Mouse (Mus musculus): ENCODE measurements around the gene Gabre.

Gabre gene

DNA sequence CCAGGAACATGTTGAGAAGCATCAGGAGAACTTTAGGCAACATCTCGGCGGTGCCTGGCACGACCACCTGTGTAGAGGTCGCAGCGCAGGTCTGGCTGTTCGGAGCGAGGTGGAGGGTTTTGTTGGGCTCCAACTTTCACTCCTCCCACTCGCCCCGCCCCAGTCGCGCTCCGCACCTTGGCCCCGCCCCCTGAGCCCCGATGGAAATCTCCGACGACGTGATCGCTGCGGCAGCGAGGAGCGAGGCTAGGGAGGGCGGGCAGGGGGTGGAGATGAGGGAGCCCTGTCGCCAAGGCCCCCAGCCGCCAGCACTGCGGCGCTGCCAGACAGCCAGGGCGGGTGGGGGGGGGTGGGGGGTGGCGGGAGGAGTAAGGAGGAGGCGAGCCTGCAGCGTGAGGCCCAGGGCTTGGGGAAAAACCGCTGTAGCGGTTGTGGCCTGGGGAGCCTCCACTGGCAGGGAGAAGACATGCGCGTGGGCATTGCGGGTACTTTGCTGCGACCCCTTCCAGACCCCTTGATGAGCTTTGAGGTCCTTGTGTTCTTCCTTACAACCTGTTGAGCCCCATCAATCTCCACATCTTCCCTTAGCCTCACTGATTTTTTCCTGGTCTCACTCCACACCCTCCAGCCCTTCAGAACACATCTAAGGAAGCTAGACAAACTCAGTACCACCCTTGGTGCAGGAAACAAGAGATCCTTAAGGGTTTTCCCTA, at the start of gene Gabre:
Gene Gabre (minus strand): TSS at position 145 of the 713 bp plus-strand sequence.
- TF ChIP-seq GATA4 (IDR thresholded peaks at IDR 0.05; ENCODE audit: insufficient replicate concordance, low read length) = no peak

DNA sequence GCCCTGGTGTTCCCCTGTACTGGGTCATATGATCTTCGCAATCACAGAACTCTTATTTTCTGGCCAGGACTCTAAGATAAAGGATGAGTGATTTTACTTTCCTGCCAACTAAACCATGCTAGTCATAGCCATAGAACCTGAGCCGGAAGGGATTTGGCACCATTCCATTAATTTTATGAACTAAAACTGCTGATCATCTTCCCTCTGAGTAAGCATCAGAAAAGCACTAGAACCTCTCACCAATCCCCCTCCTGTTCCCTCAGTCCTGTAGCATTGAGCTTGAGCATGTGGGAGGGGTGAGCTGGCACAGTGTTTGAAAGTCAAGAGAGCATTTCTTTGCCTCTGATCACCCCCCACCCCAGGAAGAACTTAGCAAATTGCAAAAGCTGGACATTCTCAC, 23.2 kb upstream of the Gabre start:
- no peak for TF ChIP-seq GATA4 (IDR thresholded peaks at IDR 0.05; ENCODE audit: insufficient replicate concordance, low read length)

DNA sequence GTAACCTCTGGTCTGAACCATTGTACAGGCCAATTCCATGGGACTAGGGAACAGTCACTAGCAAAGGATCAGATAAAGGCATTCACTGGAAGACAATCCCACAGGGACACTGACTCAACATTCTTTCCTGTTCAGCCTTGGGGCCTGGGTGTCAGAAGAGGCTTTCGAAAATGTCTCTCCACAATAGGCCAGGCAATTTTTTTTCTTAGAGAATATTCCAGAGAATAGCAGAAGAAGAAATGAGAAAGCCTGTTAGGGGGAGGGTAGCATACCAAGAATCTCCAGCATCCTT, 715 bp upstream of the Gabre start:
- no peak for TF ChIP-seq GATA4 (IDR thresholded peaks at IDR 0.05; ENCODE audit: insufficient replicate concordance, low read length)

DNA sequence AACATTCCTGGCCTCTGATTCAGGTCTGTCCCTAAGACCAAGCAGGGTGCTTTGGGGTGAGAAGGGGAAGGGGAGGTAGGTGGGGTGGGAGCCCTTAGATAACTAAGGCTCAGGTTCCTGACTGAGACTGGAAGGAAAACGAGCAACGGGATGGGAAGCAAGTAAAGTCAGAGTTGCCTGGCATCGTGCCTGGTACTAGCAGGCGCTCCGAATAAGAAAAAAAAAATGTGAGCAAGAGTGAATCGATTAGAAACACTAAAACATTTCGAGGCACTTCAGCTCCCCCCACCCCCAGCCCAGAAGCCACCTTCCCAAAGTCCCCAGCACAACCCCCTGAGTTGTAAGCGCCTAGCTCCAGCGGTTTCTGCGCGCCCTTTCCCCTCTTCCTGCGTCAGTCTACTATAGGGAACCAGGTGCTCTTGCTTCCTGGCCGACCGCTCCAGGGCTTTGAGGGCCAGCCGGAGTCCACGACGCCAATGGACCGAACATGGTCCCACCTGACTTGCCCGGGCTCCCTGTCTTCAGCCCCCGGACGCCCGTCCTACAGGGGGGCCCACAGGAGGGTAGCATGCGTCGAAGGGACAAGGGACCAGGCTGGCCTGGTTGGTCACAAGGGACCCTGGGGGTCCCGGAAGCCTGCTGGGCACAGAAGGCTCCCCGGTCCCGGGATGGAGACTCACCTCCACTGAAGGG, 491 bp downstream of the Gabre start:
- TF ChIP-seq GATA4 (IDR thresholded peaks at IDR 0.05; ENCODE audit: insufficient replicate concordance, low read length) = no peak

DNA sequence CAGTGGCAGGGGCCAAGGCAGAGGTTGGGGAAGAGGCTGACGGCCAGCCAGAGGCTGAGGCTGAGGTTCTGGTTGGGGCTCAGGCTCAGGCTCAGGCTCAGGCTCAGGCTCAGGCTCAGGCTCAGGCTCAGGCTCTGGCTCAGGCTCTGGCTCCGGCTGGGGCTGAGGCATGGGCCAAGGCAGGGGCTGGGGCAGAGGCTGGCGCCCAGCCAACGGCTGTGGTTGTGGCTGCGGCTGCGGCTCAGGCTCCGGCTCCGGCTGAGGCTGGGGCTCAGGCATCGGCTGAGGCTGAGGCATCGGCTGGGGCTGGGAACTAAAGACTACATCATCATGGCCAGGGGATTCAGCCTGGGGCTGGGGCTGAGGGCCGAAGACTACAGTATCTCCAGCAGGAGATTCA, 4.0 kb downstream of the Gabre start:
- no peak for TF ChIP-seq GATA4 (IDR thresholded peaks at IDR 0.05; ENCODE audit: insufficient replicate concordance, low read length)

DNA sequence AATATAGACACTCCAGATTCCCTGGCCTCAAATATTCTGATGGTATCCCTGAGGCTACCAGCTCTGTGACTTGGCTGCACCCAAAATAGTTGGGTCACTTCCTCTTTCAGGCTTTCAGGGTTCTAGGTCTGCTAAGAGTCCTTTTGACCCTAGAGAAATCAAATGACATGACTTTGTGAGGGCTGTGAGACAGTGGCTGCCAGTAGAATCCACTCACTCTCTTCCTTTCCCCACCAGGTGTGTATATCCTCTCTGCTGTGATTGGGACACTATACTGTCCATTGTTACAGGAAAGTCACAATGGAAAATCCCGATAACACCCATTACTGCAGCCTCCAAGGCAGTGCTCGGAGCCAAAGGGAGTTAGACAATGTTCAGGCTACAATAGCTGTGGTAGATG, 52.9 kb downstream of the Gabre start, which contains the start of gene Magea4:
Gene Magea4 (plus strand): TSS at position 301 of the 400 bp plus-strand sequence.
- TF ChIP-seq GATA4 (IDR thresholded peaks at IDR 0.05; ENCODE audit: insufficient replicate concordance, low read length) = no peak

Data from liver, adult (tissue).